ENCODE assay signal across 8 mouse cellular contexts in the genomic region with DNA sequence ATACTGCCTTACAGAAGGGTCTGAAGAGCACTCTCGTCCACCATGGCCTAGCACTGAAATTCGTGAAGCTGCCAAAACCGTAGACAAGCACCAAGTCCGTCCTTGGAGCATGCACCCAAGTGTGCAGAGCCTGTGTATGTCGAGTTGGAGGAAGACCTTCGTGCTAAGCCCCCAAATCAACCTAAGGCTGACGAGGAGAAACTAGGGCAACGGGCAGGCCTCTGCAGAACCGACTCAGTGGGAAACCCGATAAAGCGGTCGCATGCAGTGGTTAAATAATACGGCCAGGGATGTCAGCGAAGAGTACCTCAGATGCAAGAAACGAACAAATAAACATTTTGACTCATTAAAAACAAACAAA. TPM values are rescaled to one million over a fixed set of nuclear protein-coding genes. Genes with fewer than 3 reads are reported as not detected.
A peak's percentile ranks its signal among the peaks of the same experiment; 100 is the strongest.
DNase-seq lines count a peak whose midpoint lies in the region; ATAC-seq lines count a peak whose summit lies in the region.

No protein-coding gene starts in this region.

- ATAC-seq in embryonic facial prominence, embryonic 13.5 days (ENCODE audit: insufficient number of reproducible peaks, insufficient read depth, low FRiP score, low TSS enrichment, low read depth) = no peak
- ATAC-seq in hindbrain, embryonic 16.5 days = peak; percentile 62

- intact Hi-C loops in left cerebral cortex, postnatal 36 days (cut with DNase I) = loop anchor here (10.0 kb wide), 3 partner anchors 144 to 304 kb away; a partner anchor contains a TSS

- H3K9me3 ChIP-seq in embryonic facial prominence, embryonic 13.5 days = no peaks in the 10 kb centered on the region
- H3K9me3 ChIP-seq in hindbrain, embryonic 16.5 days (ENCODE audit: control insufficient read depth, low read length) = no peaks in the 10 kb centered on the region

- no peaks in the 10 kb centered on the region for H3K36me3 ChIP-seq in embryonic facial prominence, embryonic 13.5 days
- H3K36me3 ChIP-seq in hindbrain, embryonic 16.5 days (ENCODE audit: control insufficient read depth, insufficient read depth, low read length) = no peaks in the 10 kb centered on the region

- H3K4me2 ChIP-seq in embryonic facial prominence, embryonic 13.5 days = peak overlapping the region; percentile 61
- H3K4me2 ChIP-seq in hindbrain, embryonic 16.5 days (ENCODE audit: low read length) = peak overlapping the region; percentile 79

- H3K4me1 ChIP-seq in embryonic facial prominence, embryonic 13.5 days = peaks cover 3% of the 10 kb centered on the region
- H3K4me1 ChIP-seq in hindbrain, embryonic 16.5 days (ENCODE audit: control insufficient read depth, insufficient read depth, low read depth, low read length) = peaks cover 16% of the 10 kb centered on the region

- H3K27ac ChIP-seq in embryonic facial prominence, embryonic 13.5 days = peak overlapping the region; percentile 84
- peak overlapping the region; percentile 81 for H3K27ac ChIP-seq in hindbrain, embryonic 16.5 days (ENCODE audit: low read depth, low read length)

- WGBS in embryonic facial prominence, embryonic 13.5 days = 8% methylated on average over 15 of the region's 15 CpGs
- WGBS in hindbrain, embryonic 16.5 days = 6% methylated on average over 15 of the region's 15 CpGs

- H3K27me3 ChIP-seq in embryonic facial prominence, embryonic 13.5 days = no peaks in the 10 kb centered on the region
- H3K27me3 ChIP-seq in hindbrain, embryonic 16.5 days (replicated peaks; ENCODE audit: control insufficient read depth, insufficient read depth, low read length) = no peaks in the 10 kb centered on the region

- peak overlapping the region; percentile 70 for H3K9ac ChIP-seq in embryonic facial prominence, embryonic 13.5 days
- peak overlapping the region; percentile 64 for H3K9ac ChIP-seq in hindbrain, embryonic 16.5 days (ENCODE audit: low read depth, low read length)

- peak; percentile 27 for DNase-seq in left cerebral cortex, adult 11 months (ENCODE audit: low spot score)
- DNase-seq in left cerebral cortex, postnatal 36 days (ENCODE audit: low spot score in 2 of 2) = no peak
- peak; percentile 79 for DNase-seq in neural tube, embryonic 10.5 days (ENCODE audit: extremely low spot score, low spot score)
- no peak for DNase-seq in right cerebral cortex, postnatal 4 days
- DNase-seq in frontal cortex, postnatal 25 days (ENCODE audit: low spot score in 2 of 2) = no peak
- DNase-seq in cerebellum, postnatal 14 days = no peak

- peak overlapping the region; percentile 59 for H3K4me3 ChIP-seq in embryonic facial prominence, embryonic 13.5 days
- H3K4me3 ChIP-seq in hindbrain, embryonic 16.5 days (ENCODE audit: low read length) = peak overlapping the region; percentile 60

RNA-seq across cellular contexts. Expression of a gene that starts 3.1 kb away (rescaled TPM):
- 1 to 10 TPM in 1 of 2 experiments, not detected in 1; 1.1 TPM for total RNA-seq in left cerebral cortex, postnatal 36 days (2021)
- 1.3 and 2.1 TPM in 2 replicates for polyA plus RNA-seq in embryonic facial prominence, embryonic 13.5 days (2015; fragmentation: Nextera tagmentation; extraction: Ambion mirVana)
- polyA plus RNA-seq in hindbrain, embryonic 16.5 days (2015; fragmentation: Nextera tagmentation; extraction: Ambion mirVana) = 11.6 and 11.8 TPM in 2 replicates

RNA-seq across cellular contexts. Expression of a gene that starts 39.8 kb away (rescaled TPM):
- 100 to 1,000 TPM; 200 to 204 TPM for total RNA-seq in left cerebral cortex, postnatal 36 days (2021)
- polyA plus RNA-seq in embryonic facial prominence, embryonic 13.5 days (2015; fragmentation: Nextera tagmentation; extraction: Ambion mirVana) = 249 and 258 TPM in 2 replicates
- polyA plus RNA-seq in hindbrain, embryonic 16.5 days (2015; fragmentation: Nextera tagmentation; extraction: Ambion mirVana) = 316 and 354 TPM in 2 replicates

RNA-seq across cellular contexts. Expression of a gene that starts 39.9 kb away (rescaled TPM):
- not detected for total RNA-seq in left cerebral cortex, postnatal 36 days (2021)
- 7.7 and 9.4 TPM in 2 replicates for polyA plus RNA-seq in embryonic facial prominence, embryonic 13.5 days (2015; fragmentation: Nextera tagmentation; extraction: Ambion mirVana)
- 4.7 and 5.3 TPM in 2 replicates for polyA plus RNA-seq in hindbrain, embryonic 16.5 days (2015; fragmentation: Nextera tagmentation; extraction: Ambion mirVana)

RNA-seq across cellular contexts. Expression of a gene that starts 45.9 kb away (rescaled TPM):
- total RNA-seq in left cerebral cortex, postnatal 36 days (2021) = 10 to 100 TPM in 1 of 2 experiments, 1 to 10 TPM in 1; 9.0 to 13.6 TPM
- 9.4 and 10.1 TPM in 2 replicates for polyA plus RNA-seq in embryonic facial prominence, embryonic 13.5 days (2015; fragmentation: Nextera tagmentation; extraction: Ambion mirVana)
- polyA plus RNA-seq in hindbrain, embryonic 16.5 days (2015; fragmentation: Nextera tagmentation; extraction: Ambion mirVana) = 9.8 and 11.5 TPM in 2 replicates

Comparison
In these comparisons a context has a peak if more than half of its experiments do, and no peak if none do; other contexts are left out.
1. DNase-seq: peak in left cerebral cortex, adult 11 months (single experiment) and neural tube, embryonic 10.5 days (single experiment); none in left cerebral cortex, postnatal 36 days (0 of 2), right cerebral cortex, postnatal 4 days (single experiment), frontal cortex, postnatal 25 days (0 of 2) and cerebellum, postnatal 14 days (0 of 2).